Mouse (Mus musculus): ENCODE measurements around the gene Dnajc27. TPM values are rescaled to one million over a fixed set of nuclear protein-coding genes. Genes with fewer than 3 reads are reported as not detected.

The Dnajc27 gene
- total and polyA plus RNA-seq, 3 experiments, result 7.9 to 10.1 (median 9.8) TPM

DNA sequence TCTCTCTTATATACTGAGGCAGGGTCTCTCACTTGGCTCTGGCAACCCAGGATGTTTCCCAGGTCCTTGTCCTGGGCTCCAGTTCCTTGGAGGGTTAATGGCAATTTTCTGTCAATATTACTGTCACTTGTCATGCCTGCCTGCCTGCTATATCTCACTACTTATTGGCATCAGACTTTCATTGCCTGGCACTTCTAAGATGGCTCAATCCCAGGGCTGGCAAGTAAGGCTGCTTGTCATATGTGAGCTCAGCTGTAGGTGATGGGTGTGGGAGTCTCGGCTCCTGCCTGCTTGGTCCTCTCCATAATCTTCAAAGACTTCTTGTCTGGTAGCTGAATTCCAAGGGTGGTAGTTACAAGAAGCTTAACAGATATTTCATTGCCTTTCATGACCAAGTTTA lies 4.3 kb upstream of the Dnajc27 start:
- no peak overlapping the region for H3K4me2 ChIP-seq (ENCODE audit: insufficient read depth, low read depth, poor library complexity, severe bottlenecking)
- dilution Hi-C loops (cut with MboI; ENCODE audit: extremely low pct_ligation_motif_present, extremely low pct_unique_long_range_greater_than_20kb, low sequenced_read_pairs), result no loop called here
- no peak for TF ChIP-seq USF2 (conservative IDR thresholded peaks at IDR 0.05; ENCODE audit: low read depth, low read length)
- TF ChIP-seq CHD2 (IDR thresholded peaks at IDR 0.05; ENCODE audit: low read length), result no peak
- TF ChIP-seq SMC3 (IDR thresholded peaks at IDR 0.05; ENCODE audit: low read depth, low read length), result no peak
- no peak for TF ChIP-seq MAFK (IDR thresholded peaks at IDR 0.05; ENCODE audit: insufficient replicate concordance, low read length)
- no peak for TF ChIP-seq PAX5 (IDR thresholded peaks at IDR 0.05; ENCODE audit: low read length)
- no peak for TF ChIP-seq EP300 (IDR thresholded peaks at IDR 0.05; ENCODE audit: low read length)
- TF ChIP-seq ZMIZ1 (IDR thresholded peaks at IDR 0.05; ENCODE audit: low read depth, low read length), result no peak
- no peak for TF ChIP-seq POLR2AphosphoS2 (IDR thresholded peaks at IDR 0.05; ENCODE audit: low read depth, low read length)
- TF ChIP-seq MYC (IDR thresholded peaks at IDR 0.05; ENCODE audit: low read depth, low read length), result no peak
- TF ChIP-seq NELFE (IDR thresholded peaks at IDR 0.05; ENCODE audit: low read depth, low read length), result no peak
- TF ChIP-seq KAT2A (IDR thresholded peaks at IDR 0.05; ENCODE audit: insufficient replicate concordance, low read length), result no peak
- TF ChIP-seq BHLHE40 (IDR thresholded peaks at IDR 0.05; ENCODE audit: low read depth, low read length), result no peak
- no peak for TF ChIP-seq MXI1 (IDR thresholded peaks at IDR 0.05; ENCODE audit: low read depth, low read length)
- TF ChIP-seq TCF12 (IDR thresholded peaks at IDR 0.05; ENCODE audit: low read depth, low read length), result no peak
- no peak for TF ChIP-seq ZNF384 (IDR thresholded peaks at IDR 0.05; ENCODE audit: low read depth, low read length)
- no peak for TF ChIP-seq JUND (conservative IDR thresholded peaks at IDR 0.05; ENCODE audit: low read depth, low read length)
- H3K79me2 ChIP-seq (replicated peaks; ENCODE audit: control insufficient read depth, extremely low read depth, insufficient read depth, poor library complexity, severe bottlenecking), result peaks cover 2% of the 10 kb centered on the region; the same call in 1 of the 2 replicates
- H3K4me1 ChIP-seq (ENCODE audit: control insufficient read depth in 1 of 2, insufficient read depth in 2 of 2), result peaks cover 0 to 15% of the 10 kb centered on the region in 2 experiments; a peak in 2 of 4 replicates
- H3K9me3 ChIP-seq (replicated peaks; ENCODE audit: low read length), result no peaks in the 10 kb centered on the region
- no peak overlapping the region for H3K27ac ChIP-seq (ENCODE audit: insufficient read depth, low read depth)
- H3K36me3 ChIP-seq (replicated peaks in 1 of 2; ENCODE audit: control insufficient read depth in 1 of 2, insufficient read depth in 1 of 2, low read length in 1 of 2), result no peaks in the 10 kb centered on the region
- H3K27me3 ChIP-seq (replicated peaks), result no peaks in the 10 kb centered on the region
- in situ Hi-C loops (cut with MboI; ENCODE audit: low pct_ligation_motif_present, low pct_unique_long_range_greater_than_20kb, low sequenced_read_pairs), result loop anchor here (5.0 kb wide), 2 partner anchors 96 to 151 kb away; no protein-coding TSS in a partner anchor
- no peak overlapping the region for H3K9ac ChIP-seq (ENCODE audit: insufficient read depth, low read depth)
- H3K4me3 ChIP-seq (replicated peaks in 1 of 3; ENCODE audit: low read depth in 2 of 3, low read length in 2 of 3, poor library complexity in 1 of 3), result no peak overlapping the region
- no peak for DNase-seq (ENCODE audit: extremely low read depth)

DNA sequence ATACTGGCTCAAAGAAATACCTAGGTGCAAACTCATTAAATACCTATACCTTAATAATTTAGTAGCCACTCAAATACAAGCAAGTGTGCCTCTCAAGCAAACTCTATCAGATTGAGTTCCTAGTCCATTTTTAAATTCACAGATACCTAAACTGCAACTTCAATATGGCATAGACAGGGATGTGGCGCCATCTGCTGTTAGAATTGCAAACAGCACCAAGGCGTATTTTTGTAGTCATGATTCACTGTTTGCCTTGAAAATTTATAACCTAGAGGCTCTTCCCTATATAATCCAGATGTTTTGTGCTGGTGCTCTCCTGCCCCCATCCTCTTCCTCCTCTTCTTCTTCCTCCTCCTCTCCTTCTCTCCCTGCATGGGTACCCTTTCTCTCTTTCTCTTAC lies 2.1 kb upstream of the Dnajc27 start:
- dilution Hi-C loops (cut with MboI; ENCODE audit: extremely low pct_ligation_motif_present, extremely low pct_unique_long_range_greater_than_20kb, low sequenced_read_pairs) (no loop called here), in situ Hi-C loops (cut with MboI; ENCODE audit: low pct_ligation_motif_present, low pct_unique_long_range_greater_than_20kb, low sequenced_read_pairs) (loop anchor here (5.0 to 10.0 kb wide), 2 partner anchors 413 to 464 kb away; no protein-coding TSS in a partner anchor)
- H3K4me1 ChIP-seq (ENCODE audit: control insufficient read depth in 1 of 2, insufficient read depth in 2 of 2), result peaks cover 3 to 18% of the 10 kb centered on the region in 2 experiments; a peak in 2 of 4 replicates
- H3K36me3 ChIP-seq (replicated peaks in 1 of 2; ENCODE audit: control insufficient read depth in 1 of 2, insufficient read depth in 1 of 2, low read length in 1 of 2), result peaks cover 0 to 4% of the 10 kb centered on the region in 2 experiments
- H3K27me3 ChIP-seq (replicated peaks), result no peaks in the 10 kb centered on the region
- H3K4me2 ChIP-seq (ENCODE audit: insufficient read depth, low read depth, poor library complexity, severe bottlenecking), result no peak overlapping the region
- no peak overlapping the region for H3K27ac ChIP-seq (ENCODE audit: insufficient read depth, low read depth)
- H3K9ac ChIP-seq (ENCODE audit: insufficient read depth, low read depth), result no peak overlapping the region
- peaks cover 12% of the 10 kb centered on the region for H3K79me2 ChIP-seq (replicated peaks; ENCODE audit: control insufficient read depth, extremely low read depth, insufficient read depth, poor library complexity, severe bottlenecking)
- peak; percentile 72 for DNase-seq (ENCODE audit: extremely low read depth)
- no peaks in the 10 kb centered on the region for H3K9me3 ChIP-seq (replicated peaks; ENCODE audit: low read length)
- TF ChIP-seq CTCF (conservative IDR thresholded peaks at IDR 0.05 in 1 of 2, IDR thresholded peaks at IDR 0.05 in 1 of 2; ENCODE audit: low read depth in 2 of 2, low read length in 2 of 2) (peak; percentile 90 to 98), ZC3H11A (IDR thresholded peaks at IDR 0.05; ENCODE audit: low read depth, low read length) (peak; percentile 93), RCOR1 (conservative IDR thresholded peaks at IDR 0.05; ENCODE audit: low read depth, low read length) (0 out of 2 replicates have a peak, but pooled peaks have one; percentile 24), ZKSCAN1 (IDR thresholded peaks at IDR 0.05; ENCODE audit: borderline replicate concordance, low read depth, low read length) (no peak), SMC3 (IDR thresholded peaks at IDR 0.05; ENCODE audit: low read depth, low read length) (peak; percentile 97), TCF12 (IDR thresholded peaks at IDR 0.05; ENCODE audit: low read depth, low read length) (no peak), RAD21 (IDR thresholded peaks at IDR 0.05; ENCODE audit: low read depth, low read length) (peak; percentile 99), IRF4 (IDR thresholded peaks at IDR 0.05; ENCODE audit: low read depth, low read length) (peak; percentile 30; the same call in 1 of the 2 replicates)
- no peak overlapping the region for H3K4me3 ChIP-seq (replicated peaks in 1 of 3; ENCODE audit: low read depth in 2 of 3, low read length in 2 of 3, poor library complexity in 1 of 3)
